Mouse (Mus musculus) heart, postnatal 0 days (tissue): ENCODE measurements at regions not wholly inside any gene's neighbourhood (a gene's known extent, or its start where the extent isn't known, plus 50 kb on each side); places are given as distances from the start of the nearest gene placed in this dataset.
A peak's percentile ranks its signal among the peaks of the same experiment; 100 is the strongest.

Experiments used
- ATAC-seq: fragments of 200-750 bp; cut with Nextera tagmentation; 2 replicates; pipeline ENCODE4 v1.8.0; 2017; ENCODE audit warnings: low read depth, moderate number of reproducible peaks, moderate library complexity; ENCODE audit not compliant: insufficient read depth
- DNase-seq: peaks from one replicate; pipeline ENCODE4 v3.0.0-alpha.2; 2016; ENCODE audit warnings: low spot score
- H3K27ac ChIP-seq: fragments of 300-500 bp; sonication (generic); 2 replicates; pipeline ENCODE4 v1.5.1; 2014; ENCODE audit warnings: low read depth, mild to moderate bottlenecking
- H3K27me3 ChIP-seq: fragments of 300-500 bp; sonication (generic); 2 replicates; pipeline ENCODE4 v1.6.1; 2014; ENCODE audit warnings: low read length, mixed read lengths; ENCODE audit not compliant: control insufficient read depth, insufficient read depth
- H3K36me3 ChIP-seq: fragments of 300-500 bp; sonication (generic); replicated peaks from 2 replicates; pipeline ENCODE4 v1.6.1; 2014; ENCODE audit warnings: low read length, mixed read lengths; ENCODE audit not compliant: control insufficient read depth, insufficient read depth
- H3K4me1 ChIP-seq: fragments of 300-500 bp; sonication (generic); 2 replicates; pipeline ENCODE4 v1.6.1; 2014; ENCODE audit warnings: antibody characterized with exemption; ENCODE audit not compliant: control insufficient read depth, insufficient read depth
- H3K4me2 ChIP-seq: fragments of 300-500 bp; sonication (generic); 2 replicates; pipeline ENCODE4 v1.6.1; 2014; ENCODE audit warnings: low read depth, mild to moderate bottlenecking, low read length, moderate library complexity
- H3K4me3 ChIP-seq: fragments of 300-500 bp; sonication (generic); 2 replicates; pipeline ENCODE4 v1.5.1; 2014; ENCODE audit warnings: low read depth, low read length
- H3K9ac ChIP-seq: fragments of 300-500 bp; sonication (generic); replicated peaks from 2 replicates; pipeline ENCODE4 v1.6.1; 2014; ENCODE audit warnings: low read depth, low read length, mixed read lengths
- H3K9me3 ChIP-seq: fragments of 300-500 bp; sonication (generic); replicated peaks from 2 replicates; pipeline ENCODE4 v1.6.1; 2016; ENCODE audit warnings: low read length; ENCODE audit not compliant: control insufficient read depth
- CTCF ChIP-seq: IDR thresholded peaks from 2 replicates; pipeline ENCODE4 v1.5.1; 2016; ENCODE audit warnings: antibody characterized with exemption, control low read depth, low read depth
- EP300 ChIP-seq: IDR thresholded peaks from 2 replicates; pipeline ENCODE4 v1.6.1; 2016; ENCODE audit warnings: antibody characterized with exemption, low read depth
- WGBS: fragments of 180-500 bp; shearing (Covaris S2); extraction: QIAGEN DNeasy Blood & Tissue Kit; methylation state at CpG from one replicate; pipeline ENCODE4 v1.1.7; 2014; 5-methylcytosine and 5-hydroxymethylcytosine counted together

GRCm38 (mm10) chr15:36927436-36927835, 80.1 kb downstream of the Zfp706 start:
- H3K27me3 ChIP-seq = no peaks in the 10 kb centered on the region
- no peak for DNase-seq
- no peaks in the 10 kb centered on the region for H3K36me3 ChIP-seq
- no peak for ATAC-seq
- H3K4me2 ChIP-seq = no peak overlapping the region
- H3K4me1 ChIP-seq = peaks cover 7% of the 10 kb centered on the region; the same call in 1 of the 2 replicates
- WGBS = 89% methylated on average over 5 of the region's 5 CpGs
- TF ChIP-seq EP300 = no peak
- TF ChIP-seq CTCF = no peak
- H3K9me3 ChIP-seq = no peaks in the 10 kb centered on the region
- no peak overlapping the region for H3K9ac ChIP-seq
- H3K27ac ChIP-seq = no peak overlapping the region
- no peak overlapping the region for H3K4me3 ChIP-seq

DNA sequence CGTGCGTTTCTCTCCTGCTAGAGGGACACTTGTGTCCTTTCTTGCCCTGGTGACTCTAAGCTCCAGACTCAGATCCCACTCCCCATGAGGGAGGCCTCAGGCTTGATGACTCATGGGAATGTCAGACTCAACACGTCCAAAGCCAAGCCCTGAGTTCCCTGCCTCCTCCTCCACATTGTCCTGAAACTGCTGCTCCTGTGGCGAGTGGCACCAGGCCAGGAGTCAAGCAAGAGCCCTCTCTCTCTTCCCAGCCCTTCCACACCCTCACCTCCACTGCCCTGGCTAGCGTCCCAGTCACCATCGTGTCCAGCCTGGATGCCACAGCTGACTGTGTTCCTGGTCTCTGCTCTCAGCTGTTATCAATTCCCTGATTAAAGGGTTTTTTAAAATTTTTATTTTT, 83.4 kb downstream of the Zfp706 start:
- no peak overlapping the region for H3K9ac ChIP-seq
- WGBS = 15% methylated on average over 6 of the region's 6 CpGs

DNA sequence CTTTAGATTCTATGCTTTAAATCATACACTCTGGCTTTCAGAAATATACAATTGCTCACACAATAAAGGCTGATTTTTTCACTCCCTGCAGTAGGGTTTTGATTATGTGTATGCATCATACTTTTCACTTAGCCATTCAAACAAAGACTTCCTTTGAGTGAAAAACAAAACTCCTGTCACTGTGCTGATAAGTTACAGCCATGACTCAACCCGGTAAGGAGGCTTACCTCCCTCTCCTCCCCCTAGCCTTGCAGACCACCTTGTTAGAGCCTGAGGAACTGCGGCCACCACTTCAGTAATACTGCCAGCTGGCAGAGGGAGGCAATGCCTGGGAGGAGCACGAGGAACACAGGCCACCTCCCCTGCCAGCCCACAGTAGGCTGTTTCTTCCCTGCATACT, 86.2 kb downstream of the Zfp706 start:
- Histone ChIP-seq H3K9me3 (no peaks in the 10 kb centered on the region), H3K27ac (no peak overlapping the region), H3K9ac (no peak overlapping the region), H3K36me3 (no peaks in the 10 kb centered on the region), H3K27me3 (no peaks in the 10 kb centered on the region), H3K4me1 (peaks cover 13% of the 10 kb centered on the region), H3K4me2 (no peak overlapping the region), H3K4me3 (no peak overlapping the region)
- DNase-seq (no peak), ATAC-seq (no peak)
- no peak for TF ChIP-seq CTCF
- no peak for TF ChIP-seq EP300
- 42% methylated on average over 3 of the region's 3 CpGs for WGBS

More for the DNA sequence above, 83.4 kb downstream of the Zfp706 start:
- H3K27me3 ChIP-seq = no peaks in the 10 kb centered on the region
- peaks cover 7% of the 10 kb centered on the region; the same call in 1 of the 2 replicates for H3K4me1 ChIP-seq
- H3K4me3 ChIP-seq = no peak overlapping the region
- peak; percentile 85 for ATAC-seq
- H3K36me3 ChIP-seq = no peaks in the 10 kb centered on the region
- DNase-seq = peak; percentile 76
- H3K9me3 ChIP-seq = no peaks in the 10 kb centered on the region
- no peak for TF ChIP-seq EP300
- no peak for TF ChIP-seq CTCF
- H3K4me2 ChIP-seq = no peak overlapping the region
- H3K27ac ChIP-seq = peak overlapping the region; percentile 9

GRCm38 (mm10) chr15:36920886-36921285, 86.7 kb downstream of the Zfp706 start:
- no peak overlapping the region for H3K9ac ChIP-seq
- H3K27ac ChIP-seq = no peak overlapping the region
- peaks cover 13% of the 10 kb centered on the region for H3K4me1 ChIP-seq
- no peak overlapping the region for H3K4me2 ChIP-seq
- no peaks in the 10 kb centered on the region for H3K27me3 ChIP-seq
- no peaks in the 10 kb centered on the region for H3K36me3 ChIP-seq
- no peak for DNase-seq
- no peak overlapping the region for H3K4me3 ChIP-seq
- no peak for ATAC-seq
- H3K9me3 ChIP-seq = no peaks in the 10 kb centered on the region
- no peak for TF ChIP-seq CTCF
- TF ChIP-seq EP300 = no peak

DNA sequence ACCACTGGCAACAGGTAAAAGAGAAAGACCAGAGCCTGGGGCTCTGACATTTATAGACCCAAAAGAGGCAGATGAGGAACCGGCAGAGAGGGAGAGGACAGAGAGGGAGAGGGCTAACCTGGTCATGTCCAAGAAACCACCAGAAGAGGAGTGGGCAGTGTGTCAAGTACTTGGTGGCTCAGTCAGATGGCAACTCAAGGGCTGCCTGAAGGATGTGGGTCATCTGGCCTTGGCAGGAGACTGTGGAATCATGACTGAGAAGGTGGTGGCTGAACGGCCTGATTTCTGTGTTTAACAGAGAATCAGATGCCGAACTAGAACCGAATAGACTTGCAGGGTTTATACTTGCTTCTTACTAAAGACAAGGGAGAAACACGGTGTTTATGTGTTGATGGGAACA, 87.9 kb downstream of the Zfp706 start:
- H3K9me3 ChIP-seq = no peaks in the 10 kb centered on the region
- no peak overlapping the region for H3K27ac ChIP-seq
- no peak overlapping the region for H3K9ac ChIP-seq
- 89% methylated on average over 5 of the region's 5 CpGs for WGBS
- ATAC-seq = no peak
- H3K4me1 ChIP-seq = peaks cover 13% of the 10 kb centered on the region
- H3K36me3 ChIP-seq = no peaks in the 10 kb centered on the region
- H3K27me3 ChIP-seq = no peaks in the 10 kb centered on the region
- no peak for DNase-seq
- TF ChIP-seq CTCF (no peak), EP300 (no peak)
- no peak overlapping the region for H3K4me3 ChIP-seq
- H3K4me2 ChIP-seq = no peak overlapping the region

GRCm38 (mm10) chr15:36919209-36919608, 88.4 kb downstream of the Zfp706 start:
- Histone ChIP-seq H3K4me3 (no peak overlapping the region), H3K4me2 (no peak overlapping the region), H3K9ac (no peak overlapping the region), H3K27me3 (no peaks in the 10 kb centered on the region), H3K4me1 (peaks cover 10% of the 10 kb centered on the region), H3K36me3 (no peaks in the 10 kb centered on the region), H3K27ac (no peak overlapping the region), H3K9me3 (no peaks in the 10 kb centered on the region)
- ATAC-seq (no peak), DNase-seq (no peak)
- WGBS = 64% methylated on average over 4 of the region's 4 CpGs
- no peak for TF ChIP-seq CTCF
- no peak for TF ChIP-seq EP300
